Mouse (Mus musculus) retina, postnatal 1 day (tissue): ENCODE data around the gene Atm.

ENCODE experiments used
- DNase-seq: peaks from one replicate; pipeline ENCODE4 v3.0.0-alpha.2; 2012

The Atm gene

DNA sequence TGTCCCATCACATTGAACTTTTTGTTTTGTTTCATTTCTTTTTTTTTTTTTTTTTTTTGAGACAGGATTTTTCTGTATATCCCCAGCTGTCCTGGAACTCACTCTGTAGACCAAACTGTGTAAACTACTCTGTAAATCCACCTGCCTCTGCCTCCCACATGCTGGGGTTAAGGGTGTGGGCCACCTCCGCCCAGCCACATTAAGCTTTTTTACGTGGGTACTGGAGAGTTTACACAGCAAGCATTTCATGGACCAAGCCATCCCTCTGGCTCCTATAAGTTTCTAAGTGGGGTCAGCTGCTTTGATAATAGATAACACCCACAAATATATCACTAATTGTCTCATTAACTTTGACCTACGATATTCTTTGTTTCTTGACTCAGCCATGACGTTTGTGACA lies 128.0 kb downstream of the Atm start:
- DNase-seq, result no peak

- peak; percentile 86 for DNase-seq
Measured at GRCm38 (mm10) chr9:53404753-53405722, 131.5 kb downstream of the Atm start.

DNA sequence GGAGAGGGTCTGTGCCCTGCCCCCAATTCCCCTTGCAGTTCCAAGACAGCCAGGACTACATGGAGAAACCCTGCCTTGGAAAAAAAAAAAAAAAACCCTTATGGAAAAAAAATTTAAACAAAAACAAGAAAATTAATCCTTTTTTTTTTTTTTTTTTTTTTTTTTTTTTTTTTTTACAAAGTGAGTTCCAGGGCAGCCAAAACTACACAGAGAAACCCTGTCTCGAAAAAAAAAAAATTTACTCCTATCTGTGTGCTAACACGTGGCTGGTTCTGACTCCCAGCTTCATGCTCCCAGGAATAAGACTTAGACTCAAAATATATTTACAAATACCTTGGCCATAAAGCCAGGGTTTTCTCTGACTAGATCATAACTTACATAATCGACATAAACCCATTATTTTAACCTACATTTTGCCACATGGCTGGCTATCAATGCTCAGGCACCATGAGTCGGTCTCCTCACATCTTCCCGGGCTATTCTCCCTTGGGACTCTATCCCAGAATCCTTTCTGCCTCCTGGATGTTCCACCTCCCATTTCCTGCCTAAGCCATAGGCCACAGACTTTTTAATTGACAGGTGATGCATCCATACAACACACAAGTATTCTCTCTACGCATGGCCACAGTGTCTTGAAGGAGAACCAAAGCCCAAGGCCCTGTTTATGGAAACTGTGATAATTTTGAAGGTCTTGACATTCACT lies 132.3 kb downstream of the Atm start:
- DNase-seq, result peak; percentile 31

DNA sequence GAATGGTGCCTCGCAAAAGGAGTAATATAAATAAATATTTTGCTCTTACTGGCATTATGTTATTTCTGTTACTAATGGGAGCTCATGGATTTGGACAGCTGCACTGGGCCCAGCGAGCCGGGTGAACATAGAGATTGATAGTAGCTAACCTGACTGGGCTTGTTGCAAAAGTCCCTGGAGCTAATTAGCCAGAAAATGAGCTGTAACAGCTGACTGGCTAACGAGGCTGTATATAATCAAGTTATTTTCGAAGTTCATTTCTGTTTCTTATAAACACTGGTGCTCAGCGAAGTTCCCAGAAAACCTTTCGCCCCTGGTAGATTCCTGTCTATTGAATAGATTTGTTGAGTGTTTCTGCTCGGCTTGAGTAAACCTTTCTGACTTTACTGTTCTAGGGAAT lies 133.5 kb downstream of the Atm start:
- DNase-seq, result peak; percentile 42

DNA sequence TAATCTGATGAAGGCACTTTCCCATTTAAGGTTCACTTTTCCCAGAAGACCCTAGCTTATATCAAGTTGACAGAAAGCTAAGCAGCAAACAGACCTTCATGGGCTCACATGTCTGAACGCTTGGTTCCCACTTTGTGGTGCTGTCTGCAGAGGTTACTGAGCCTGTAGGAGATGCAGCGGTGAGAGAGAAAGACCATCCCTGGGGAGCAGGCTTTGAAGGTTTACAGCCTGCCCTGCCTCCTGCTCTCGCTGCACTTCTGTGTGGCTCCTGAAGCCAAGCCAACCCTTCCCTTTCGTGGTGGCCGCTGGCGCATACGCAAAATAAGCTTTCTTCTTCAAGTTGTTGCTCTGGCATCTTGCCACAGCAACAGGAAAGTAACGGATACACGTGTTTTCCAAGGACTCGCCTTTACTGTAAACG lies 134.2 kb downstream of the Atm start, which contains the start of gene 4930550C14Rik:
Gene 4930550C14Rik, plus strand, starts transcription at position 35 of the 421 bp plus-strand sequence.
- peak; percentile 42 for DNase-seq

DNA sequence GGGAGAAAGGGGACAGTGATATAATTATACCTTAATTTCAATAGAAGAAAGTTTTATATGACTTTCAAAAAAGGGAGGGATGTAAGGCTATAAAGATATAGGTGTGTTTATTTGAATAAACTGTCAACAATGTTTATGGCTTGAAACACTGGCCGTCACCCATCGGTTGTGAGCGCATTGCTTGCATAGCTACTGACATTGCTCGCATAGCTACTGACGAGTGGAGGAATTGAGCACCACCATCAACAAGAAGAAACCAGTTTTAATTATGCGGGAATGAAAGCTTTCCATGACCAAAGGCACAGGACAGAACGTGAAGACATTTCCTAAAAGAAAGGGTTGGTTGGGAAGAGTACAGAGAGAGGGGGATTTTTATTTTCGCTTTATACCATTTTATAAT lies 135.4 kb downstream of the Atm start:
- no peak for DNase-seq

DNA sequence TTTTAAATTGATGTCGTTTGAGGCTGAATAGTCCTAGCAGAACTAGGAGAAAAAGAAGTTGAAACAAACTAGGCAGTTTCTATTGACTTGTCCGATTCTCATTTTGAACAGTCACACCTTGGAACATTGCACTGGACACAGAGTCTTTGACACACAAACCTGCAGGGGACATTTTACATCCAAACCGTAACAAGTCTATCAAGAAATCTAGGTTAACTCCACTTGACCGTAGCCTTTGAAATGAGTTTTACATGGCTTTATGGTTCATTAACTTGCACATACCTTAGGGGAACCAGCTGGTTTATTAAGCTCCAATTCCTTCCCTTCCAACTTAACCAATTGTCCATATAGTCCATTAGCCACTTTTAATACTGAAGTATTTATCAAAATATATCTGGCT lies 135.8 kb downstream of the Atm start:
- DNase-seq, result no peak

- DNase-seq, result no peak
Measured at GRCm38 (mm10) chr9:53399537-53399936, 137.0 kb downstream of the Atm start.

DNA sequence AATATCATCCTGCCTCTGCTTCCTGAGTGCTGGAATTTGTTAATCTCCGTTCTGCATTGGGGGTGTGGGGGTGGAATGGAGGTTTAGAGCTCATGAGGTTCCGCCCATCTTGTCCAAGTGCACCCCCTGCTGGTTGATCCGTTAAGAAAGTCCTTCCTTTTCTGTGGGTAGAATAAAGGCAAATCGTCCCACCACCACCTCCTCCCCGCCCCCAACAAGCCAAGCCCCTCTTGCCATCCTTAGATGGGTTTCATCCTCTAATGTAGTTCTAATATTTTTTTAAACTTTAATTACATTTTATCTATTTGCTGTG lies 138.2 kb downstream of the Atm start:
- peak; percentile 80 for DNase-seq

GRCm38 (mm10) chr9:53397685-53398387 lies 138.7 kb downstream of the Atm start:
- no peak for DNase-seq

- DNase-seq, result no peak
Measured at GRCm38 (mm10) chr9:53390136-53390535, 146.4 kb downstream of the Atm start.
